Mouse (Mus musculus): ENCODE results near the gene Gm9780.
"Not testable (repeated sequence)": the region's sequence is repeated elsewhere in the genome, so short reads cannot be mapped to it uniquely, and the experiment has no call there.

The Gm9780 gene

DNA sequence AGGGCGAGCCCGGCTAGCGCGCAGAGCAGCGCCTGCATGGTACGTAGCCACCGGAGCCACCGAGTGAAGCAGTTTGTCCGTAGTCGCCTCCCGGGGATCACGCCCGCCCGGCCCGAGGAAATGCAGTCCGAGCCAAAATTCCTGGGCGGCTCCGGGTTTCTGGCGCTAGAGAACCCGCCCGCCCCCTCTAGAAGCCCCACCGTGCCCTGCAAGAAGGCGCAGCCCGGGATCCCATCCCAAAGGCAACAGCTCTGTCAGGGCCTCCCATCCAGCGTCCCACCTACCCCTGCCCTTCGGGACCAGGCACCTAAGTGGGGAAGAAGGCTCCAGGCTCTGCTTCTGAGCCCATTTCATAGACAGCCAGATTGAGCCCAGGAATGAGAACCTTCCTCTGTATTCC is at the start of gene Gm9780:
Gene Gm9780, minus strand, starts transcription at position 101 of the 400 bp plus-strand sequence.
- DNase-seq (ENCODE audit: low spot score), result not testable (repeated sequence)

DNA sequence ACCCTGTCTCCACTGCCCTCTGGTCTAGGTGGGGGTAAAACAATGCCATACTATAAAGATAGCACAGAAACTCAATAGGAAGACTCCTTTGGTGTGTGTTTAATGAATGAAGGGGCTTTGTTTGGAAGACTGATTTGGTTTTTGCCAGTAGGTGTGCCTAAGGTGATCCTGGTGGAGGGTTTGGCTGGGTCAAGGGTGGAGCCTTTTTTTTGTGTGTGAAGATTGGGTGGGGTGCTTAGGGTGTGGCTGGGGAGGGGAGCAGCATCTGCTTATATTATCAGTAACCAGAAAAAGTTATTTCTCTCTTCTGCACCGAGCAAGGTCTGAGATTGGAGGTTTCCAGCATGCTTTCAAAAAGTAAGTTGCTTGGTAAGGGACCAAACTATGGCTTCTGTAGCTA is 39.5 kb upstream of the Gm9780 start, which contains the start of gene Cphx3:
Gene Cphx3, plus strand, starts transcription at position 301 of the 400 bp plus-strand sequence.
- not testable (repeated sequence) for DNase-seq (ENCODE audit: low spot score)

- DNase-seq (ENCODE audit: low spot score), result not testable (repeated sequence)
Observed at GRCm38 (mm10) chr14:26081216-26081615, 38.7 kb upstream of the Gm9780 start, which contains the start of gene Cphx2. Gene Cphx2, plus strand, starts transcription at chr14:26081516.

- not testable (repeated sequence) for DNase-seq (ENCODE audit: low spot score)
Observed at GRCm38 (mm10) chr14:26076620-26077390, 34.3 kb upstream of the Gm9780 start.

DNA sequence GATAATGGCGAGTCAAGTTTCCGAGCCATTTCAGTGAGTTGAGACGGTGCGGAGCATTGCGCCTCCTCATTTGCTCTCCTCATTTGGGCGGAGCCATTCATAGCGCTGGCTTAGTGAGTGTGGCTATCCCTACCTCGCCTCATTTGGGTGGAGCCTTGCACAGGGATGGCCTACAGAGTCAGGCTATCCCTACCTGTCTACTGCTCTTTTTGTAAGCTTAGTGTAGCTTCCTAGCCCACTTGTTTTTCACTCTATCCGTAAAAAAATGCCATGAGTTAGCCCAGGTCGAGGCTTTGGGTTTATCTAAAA is 24.8 kb upstream of the Gm9780 start, which contains the start of gene Tmem254c:
Gene Tmem254c, minus strand, starts transcription at position 31 of the 309 bp plus-strand sequence.
- DNase-seq (ENCODE audit: low spot score), result not testable (repeated sequence)

- not testable (repeated sequence) for DNase-seq (ENCODE audit: low spot score)
Observed at GRCm38 (mm10) chr14:26066574-26067324, 24.2 kb upstream of the Gm9780 start.

- not testable (repeated sequence) for DNase-seq (ENCODE audit: low spot score)
Observed at GRCm38 (mm10) chr14:26059362-26059761, 16.9 kb upstream of the Gm9780 start.

- not testable (repeated sequence) for DNase-seq (ENCODE audit: low spot score)
Observed at GRCm38 (mm10) chr14:26058184-26058583, 15.7 kb upstream of the Gm9780 start.

- DNase-seq (ENCODE audit: low spot score), result not testable (repeated sequence)
Observed at GRCm38 (mm10) chr14:26048767-26049166, 6.3 kb upstream of the Gm9780 start.

DNA sequence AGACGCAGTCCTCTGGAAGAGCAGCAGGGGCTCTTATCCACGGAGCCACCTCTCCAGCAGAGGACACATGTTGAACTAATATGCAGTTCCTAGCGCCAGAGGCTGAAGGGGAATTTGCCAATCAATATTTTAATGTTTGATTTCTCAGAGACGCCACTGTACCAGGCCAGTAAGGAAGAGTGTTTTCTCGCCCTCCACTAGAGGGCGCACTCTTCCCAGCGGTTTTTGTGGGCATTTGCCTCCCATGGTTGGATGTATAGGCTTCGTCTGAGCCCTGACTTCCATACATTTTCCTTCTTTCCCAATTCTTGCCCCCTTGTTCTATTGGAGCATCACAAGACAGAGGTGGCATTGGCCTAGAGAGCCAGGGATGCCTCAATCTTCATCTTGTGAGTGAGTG is 4.5 kb upstream of the Gm9780 start:
- not testable (repeated sequence) for DNase-seq (ENCODE audit: low spot score)

GRCm38 (mm10) chr14:26045007-26045406 is 2.5 kb upstream of the Gm9780 start:
- not testable (repeated sequence) for DNase-seq (ENCODE audit: low spot score)

DNA sequence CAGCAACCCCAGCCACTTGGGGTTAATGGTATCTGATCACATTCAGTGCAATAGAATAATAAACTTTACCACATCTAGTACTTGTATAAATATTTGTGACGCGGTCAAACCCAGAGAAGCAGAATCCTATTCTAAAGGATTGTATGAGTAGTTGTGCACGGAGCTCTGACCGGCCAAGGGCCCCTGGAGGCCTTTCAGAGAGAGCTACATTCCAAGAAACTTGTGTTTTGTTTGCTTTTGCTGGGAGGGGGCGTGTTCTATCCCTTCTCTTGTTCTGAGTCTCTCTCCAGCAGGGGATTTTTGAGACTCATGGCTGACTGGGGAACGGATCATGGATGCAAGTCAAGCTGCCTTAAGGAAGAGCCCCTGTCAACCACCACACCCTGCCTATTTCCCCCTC is 7.1 kb downstream of the Gm9780 start:
- DNase-seq (ENCODE audit: low spot score), result not testable (repeated sequence)

GRCm38 (mm10) chr14:26034364-26034763 is 8.1 kb downstream of the Gm9780 start:
- not testable (repeated sequence) for DNase-seq (ENCODE audit: low spot score)

DNA sequence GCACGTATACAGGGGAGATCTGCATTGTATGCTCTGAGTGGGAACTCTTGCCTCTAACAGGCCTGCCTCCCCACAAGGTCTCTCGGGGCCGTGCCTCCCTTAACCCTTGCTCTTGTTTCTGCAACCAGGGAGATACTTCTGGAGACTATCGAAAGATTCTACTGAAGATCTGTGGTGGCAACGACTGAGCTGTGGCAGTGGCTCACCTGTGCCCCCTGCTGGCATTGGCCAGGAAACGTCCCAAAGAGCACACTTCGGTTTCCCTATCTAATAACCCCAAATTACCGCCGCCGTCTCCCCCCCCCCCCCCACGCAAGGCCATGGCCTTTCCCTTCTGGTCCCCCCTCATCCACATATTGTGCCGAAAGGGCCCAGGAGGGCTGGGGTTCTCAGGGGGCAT is 16.9 kb downstream of the Gm9780 start:
- DNase-seq (ENCODE audit: low spot score), result not testable (repeated sequence)

- not testable (repeated sequence) for DNase-seq (ENCODE audit: low spot score)
Observed at GRCm38 (mm10) chr14:26022831-26023230, 19.7 kb downstream of the Gm9780 start.

DNA sequence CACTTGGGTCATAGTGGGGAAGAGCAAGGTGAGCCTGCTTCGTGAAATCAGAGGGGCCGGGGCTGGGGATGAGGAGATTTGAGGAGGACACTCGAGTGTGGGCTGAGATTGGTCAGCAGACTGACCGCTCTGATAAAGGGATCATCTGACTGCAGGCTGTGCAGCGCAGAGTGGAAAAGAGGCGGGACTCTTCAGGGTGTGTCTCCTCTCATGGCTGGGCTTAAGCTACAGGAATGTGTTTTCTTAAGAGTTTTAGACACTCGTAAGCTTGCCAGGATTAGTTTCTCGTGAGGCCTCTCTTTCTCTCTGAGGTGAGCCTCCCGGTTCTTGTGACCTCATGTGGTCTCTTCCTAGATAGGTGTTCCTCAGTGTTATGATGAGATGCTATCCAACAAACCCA is 21.0 kb downstream of the Gm9780 start:
- not testable (repeated sequence) for DNase-seq (ENCODE audit: low spot score)

DNA sequence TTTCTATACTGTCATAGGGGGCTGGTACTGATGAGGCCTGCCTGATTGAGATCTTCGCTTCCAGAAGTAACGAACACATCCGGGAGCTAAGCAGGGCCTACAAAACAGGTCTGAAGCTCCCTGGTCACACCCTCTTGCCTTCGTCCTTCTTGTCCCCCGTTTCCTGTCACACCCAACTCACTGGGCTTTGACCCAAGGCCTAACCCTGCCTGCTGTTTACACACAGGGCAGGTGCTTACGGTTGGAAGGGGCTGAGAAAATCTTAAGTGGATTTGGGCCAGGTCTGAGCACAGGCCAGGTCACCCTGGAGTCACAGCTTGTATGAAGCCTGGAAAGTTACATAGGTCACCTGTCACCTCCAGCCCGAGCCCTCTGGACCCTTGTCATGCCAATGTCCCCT is 26.1 kb downstream of the Gm9780 start:
- not testable (repeated sequence) for DNase-seq (ENCODE audit: low spot score)

GRCm38 (mm10) chr14:26007462-26007861 is 35.0 kb downstream of the Gm9780 start:
- DNase-seq (ENCODE audit: low spot score), result not testable (repeated sequence)

- not testable (repeated sequence) for DNase-seq (ENCODE audit: low spot score)
Observed at GRCm38 (mm10) chr14:25981880-25982279, 60.6 kb downstream of the Gm9780 start.

GRCm38 (mm10) chr14:25979242-25979941 is 63.1 kb downstream of the Gm9780 start:
- not testable (repeated sequence) for DNase-seq (ENCODE audit: low spot score)

GRCm38 (mm10) chr14:25978371-25979241 is 63.9 kb downstream of the Gm9780 start, which contains the start of gene Duxbl1:
Gene Duxbl1, plus strand, starts transcription at chr14:25978577.
- DNase-seq (ENCODE audit: low spot score), result not testable (repeated sequence)
